Mouse (Mus musculus): ENCODE data around the gene Rfx3.

The Rfx3 gene

DNA sequence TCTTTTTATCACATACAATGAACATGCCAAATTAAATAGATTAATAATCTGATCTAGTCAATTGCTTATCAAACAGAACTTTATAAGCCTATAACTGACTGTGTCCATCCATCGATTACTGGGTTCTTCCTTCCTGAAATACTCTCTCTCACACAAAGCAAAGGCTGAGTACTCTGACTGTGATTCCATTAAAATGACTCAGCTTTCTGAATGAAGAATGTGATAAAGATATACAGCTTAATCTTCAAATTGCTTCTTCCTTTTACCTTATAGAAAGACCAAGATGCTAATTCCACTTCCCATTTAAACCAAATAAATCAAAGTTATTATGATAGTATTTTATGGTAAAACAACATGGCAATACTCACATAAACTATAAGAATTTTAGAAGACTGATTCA lies 105.8 kb downstream of the Rfx3 start:
- no peak for DNase-seq (ENCODE audit: low spot score in 2 of 2)

DNA sequence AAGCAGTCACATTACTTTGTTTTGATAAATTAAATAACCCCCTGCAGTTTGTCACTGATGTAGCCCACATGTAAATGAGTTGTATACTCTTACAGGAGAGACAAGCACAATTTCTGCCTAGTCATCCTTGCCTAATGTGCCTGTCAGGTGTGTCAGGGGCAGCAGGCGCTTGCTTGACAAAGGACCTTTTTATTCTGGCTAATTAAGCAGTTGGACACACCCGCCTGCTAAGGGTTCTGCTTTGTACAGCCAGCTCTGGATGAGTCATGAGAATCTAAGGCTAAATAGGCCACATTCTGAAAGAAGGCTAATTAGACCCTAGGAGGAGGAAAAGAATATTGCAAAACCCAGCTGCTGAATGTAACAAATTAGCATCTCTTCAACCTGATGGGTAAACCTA lies 106.3 kb downstream of the Rfx3 start:
- DNase-seq (ENCODE audit: low spot score in 2 of 2) = no peak

- no peak for DNase-seq (ENCODE audit: low spot score in 2 of 2)
Measured at GRCm38 (mm10) chr19:27904209-27904608, 106.8 kb downstream of the Rfx3 start.

- no peak for DNase-seq (ENCODE audit: low spot score in 2 of 2)
Measured at GRCm38 (mm10) chr19:27902601-27903000, 108.4 kb downstream of the Rfx3 start.

DNA sequence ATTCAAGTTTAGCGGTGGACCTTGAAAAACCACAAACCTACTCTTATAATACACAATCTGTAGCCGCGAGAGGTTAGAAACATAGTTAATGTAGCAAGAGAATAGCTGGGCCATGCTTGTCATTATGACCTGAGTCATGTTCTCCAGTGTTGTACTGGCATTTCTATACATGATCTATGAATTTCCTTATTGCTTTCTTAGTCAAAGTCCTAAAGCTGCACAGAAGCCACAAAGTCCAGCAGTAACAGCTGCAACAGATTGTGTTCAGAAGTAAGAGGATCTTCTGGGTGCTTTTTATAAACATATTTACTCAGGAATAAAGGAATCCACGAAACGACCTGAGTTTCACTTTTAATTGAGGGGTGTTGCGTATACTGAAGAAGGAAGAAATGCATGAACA lies 109.3 kb downstream of the Rfx3 start:
- DNase-seq (ENCODE audit: low spot score in 2 of 2) = no peak

DNA sequence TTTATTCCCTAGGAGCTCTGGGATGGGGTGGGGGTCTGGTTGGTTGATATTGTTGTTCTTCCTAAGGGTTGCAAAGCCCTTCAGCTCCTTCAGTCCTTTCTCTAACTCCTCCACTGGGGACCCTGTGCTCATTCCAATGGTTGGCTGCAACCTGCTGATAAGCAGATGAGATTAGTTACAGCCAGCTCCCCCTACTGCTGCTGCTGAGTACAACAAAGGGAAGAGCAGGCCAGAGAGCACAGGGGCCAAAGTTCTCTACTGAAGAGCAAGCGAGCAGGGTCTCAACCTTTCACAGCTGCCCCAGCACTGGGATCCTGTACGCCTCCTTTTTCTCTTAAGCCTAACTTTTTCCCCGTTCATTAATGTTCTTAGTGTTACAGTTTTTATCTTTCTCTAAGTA lies 126.4 kb downstream of the Rfx3 start:
- DNase-seq (ENCODE audit: low spot score in 2 of 2) = no peak

DNA sequence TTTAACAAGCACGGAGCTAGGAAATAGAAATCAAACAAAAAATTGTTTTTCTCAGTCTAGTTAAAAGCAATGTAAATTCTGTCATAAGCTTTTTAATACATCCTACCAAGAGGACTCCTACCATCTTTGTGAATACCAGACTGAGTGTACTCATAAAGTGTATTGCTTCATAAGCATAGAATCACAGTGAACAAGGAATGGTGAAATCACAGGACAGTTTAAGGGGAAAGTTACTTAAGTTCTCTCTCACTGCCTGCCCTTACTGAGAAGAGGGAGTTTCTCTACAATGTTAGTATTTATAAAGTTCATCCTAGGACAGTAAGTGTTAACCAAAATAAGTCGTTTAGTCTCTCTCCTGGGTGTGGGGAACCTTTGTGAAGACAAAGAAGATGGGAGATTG lies 133.5 kb downstream of the Rfx3 start:
- DNase-seq (ENCODE audit: low spot score in 2 of 2) = no peak

GRCm38 (mm10) chr19:27870794-27871193 lies 140.2 kb downstream of the Rfx3 start:
- DNase-seq (ENCODE audit: low spot score in 2 of 2) = no peak

GRCm38 (mm10) chr19:27859641-27860040 lies 151.3 kb downstream of the Rfx3 start:
- no peak for DNase-seq (ENCODE audit: low spot score in 2 of 2)

DNA sequence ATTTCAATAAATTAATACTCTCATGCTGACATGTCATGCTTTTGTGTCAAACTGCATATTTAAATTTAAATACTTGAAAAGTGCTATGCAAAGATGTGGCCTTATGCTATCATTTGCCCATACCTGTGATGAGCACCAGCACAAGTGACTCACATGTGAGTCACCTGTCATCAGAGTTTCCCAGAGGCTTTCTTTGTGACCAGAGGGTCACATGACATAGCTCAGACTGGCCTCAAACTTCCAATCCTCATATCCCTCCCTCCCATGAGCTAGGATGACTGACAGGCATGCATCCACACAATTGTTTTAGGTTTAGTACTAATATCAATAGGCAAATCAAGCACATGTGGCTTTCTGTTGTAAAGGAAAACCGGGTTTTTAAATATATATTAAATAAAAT lies 162.0 kb downstream of the Rfx3 start:
- no peak for DNase-seq (ENCODE audit: low spot score in 2 of 2)

DNA sequence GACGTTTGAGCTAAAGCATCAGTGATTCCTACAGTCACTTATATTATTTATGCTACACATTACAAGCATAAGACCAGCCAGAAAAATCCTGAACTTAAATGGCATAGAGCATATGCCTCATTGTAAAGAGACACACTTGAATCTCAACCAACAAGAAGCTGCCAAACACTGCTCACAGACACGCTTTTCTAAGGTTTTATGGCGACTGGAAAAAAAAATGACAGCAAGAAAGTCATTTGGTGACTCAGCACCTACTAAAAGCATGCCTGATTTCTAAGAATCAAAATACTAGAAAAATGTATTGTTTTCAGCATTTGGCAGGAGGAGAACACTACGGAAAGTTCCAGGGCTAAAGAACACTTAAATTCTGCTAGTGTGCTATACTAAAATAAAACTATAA lies 163.9 kb downstream of the Rfx3 start:
- DNase-seq (ENCODE audit: low spot score in 2 of 2) = no peak

- DNase-seq (ENCODE audit: low spot score in 2 of 2) = no peak
Measured at GRCm38 (mm10) chr19:27838635-27839034, 172.3 kb downstream of the Rfx3 start.

DNA sequence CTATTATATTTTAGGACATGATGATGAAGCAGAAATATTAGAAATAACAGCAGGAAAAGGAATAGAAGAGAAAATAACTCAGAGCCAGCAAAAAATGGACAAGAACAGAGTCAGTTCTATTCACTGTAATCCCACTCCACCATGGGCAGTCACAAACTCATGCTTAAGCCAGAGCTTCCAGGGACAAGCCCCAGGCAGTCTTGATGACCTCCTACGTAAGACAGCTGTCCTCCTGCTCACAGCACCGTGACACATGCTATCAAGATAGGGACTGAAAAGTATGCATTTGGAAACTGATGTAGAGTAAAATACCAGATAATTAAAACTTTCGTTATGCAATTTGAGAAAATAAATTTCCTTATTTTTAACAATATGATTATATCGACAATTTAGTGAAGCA lies 172.9 kb downstream of the Rfx3 start:
- no peak for DNase-seq (ENCODE audit: low spot score in 2 of 2)

- no peak for DNase-seq (ENCODE audit: low spot score in 2 of 2)
Measured at GRCm38 (mm10) chr19:27832448-27832847, 178.5 kb downstream of the Rfx3 start.

GRCm38 (mm10) chr19:27828316-27828715 lies 182.7 kb downstream of the Rfx3 start:
- no peak for DNase-seq (ENCODE audit: low spot score in 2 of 2)

- DNase-seq (ENCODE audit: low spot score in 2 of 2) = no peak
Measured at GRCm38 (mm10) chr19:27817661-27818060, 193.3 kb downstream of the Rfx3 start.

DNA sequence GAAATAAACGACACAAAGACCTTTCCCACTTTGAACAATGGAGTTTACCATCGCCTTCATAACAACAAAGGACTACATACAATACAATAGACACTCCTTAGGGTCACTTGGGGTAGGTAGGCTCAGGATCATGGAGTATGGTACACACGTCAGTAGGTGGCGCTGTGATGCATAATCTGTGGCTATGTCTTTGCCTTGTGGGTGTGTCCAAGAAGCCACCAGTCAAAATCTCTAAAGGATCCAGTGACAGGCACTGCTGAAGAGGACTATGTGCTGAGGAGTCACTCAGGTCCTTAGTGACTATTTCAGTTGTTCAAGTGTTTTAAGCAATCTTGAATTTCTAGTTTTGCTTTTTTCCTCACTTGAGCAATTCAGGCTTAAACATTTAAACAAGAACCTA lies 230.9 kb downstream of the Rfx3 start:
- DNase-seq (ENCODE audit: low spot score in 2 of 2) = no peak

DNA sequence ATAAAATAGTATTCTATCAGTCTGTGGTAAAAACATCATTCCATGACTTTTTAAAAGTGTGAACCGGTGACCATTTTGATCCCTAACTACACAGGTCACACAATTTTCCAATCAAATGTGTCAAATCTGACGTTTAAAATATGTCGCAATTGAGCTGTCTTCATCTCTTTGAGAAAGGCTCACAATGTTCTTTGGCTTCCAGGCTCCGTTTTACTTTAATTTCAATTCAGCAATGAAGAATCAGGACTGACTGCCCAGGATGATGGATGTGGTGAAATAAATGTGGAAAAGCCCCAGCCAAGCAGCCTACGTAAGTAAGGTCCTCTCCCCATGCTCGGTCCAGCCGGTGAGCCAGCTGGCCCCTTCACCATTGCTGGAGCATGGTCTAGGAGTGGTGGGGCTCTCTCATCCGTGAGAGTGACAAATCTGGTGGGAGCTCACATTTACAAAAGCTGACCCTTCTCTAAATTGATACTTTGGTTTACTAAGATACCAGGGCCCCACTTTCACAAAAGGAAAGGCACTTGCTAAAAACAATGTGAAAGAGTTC lies 240.2 kb downstream of the Rfx3 start:
- no peak for DNase-seq (ENCODE audit: low spot score in 2 of 2)

- DNase-seq (ENCODE audit: low spot score in 2 of 2) = no peak
Measured at GRCm38 (mm10) chr19:27768444-27768843, 242.5 kb downstream of the Rfx3 start.

DNA sequence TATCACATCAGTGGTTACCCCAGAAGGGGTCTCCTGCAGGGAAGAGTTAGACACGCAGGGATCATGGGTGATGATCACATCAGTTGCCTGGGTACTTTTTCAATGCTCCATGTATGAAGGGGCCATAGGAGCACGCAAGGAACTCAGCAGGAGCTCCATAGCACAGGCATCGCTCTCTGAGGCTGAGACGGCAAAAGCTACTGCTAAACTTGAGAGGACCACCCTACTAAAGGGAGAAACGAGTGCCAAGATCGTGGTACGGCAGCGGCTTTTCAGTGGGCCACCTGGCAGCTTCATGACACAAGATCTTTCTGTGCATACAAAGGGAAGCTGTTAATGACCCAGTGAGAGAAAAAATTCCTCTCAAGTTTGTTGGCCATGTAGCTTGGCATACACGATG lies 250.7 kb downstream of the Rfx3 start:
- no peak for DNase-seq (ENCODE audit: low spot score in 2 of 2)

DNA sequence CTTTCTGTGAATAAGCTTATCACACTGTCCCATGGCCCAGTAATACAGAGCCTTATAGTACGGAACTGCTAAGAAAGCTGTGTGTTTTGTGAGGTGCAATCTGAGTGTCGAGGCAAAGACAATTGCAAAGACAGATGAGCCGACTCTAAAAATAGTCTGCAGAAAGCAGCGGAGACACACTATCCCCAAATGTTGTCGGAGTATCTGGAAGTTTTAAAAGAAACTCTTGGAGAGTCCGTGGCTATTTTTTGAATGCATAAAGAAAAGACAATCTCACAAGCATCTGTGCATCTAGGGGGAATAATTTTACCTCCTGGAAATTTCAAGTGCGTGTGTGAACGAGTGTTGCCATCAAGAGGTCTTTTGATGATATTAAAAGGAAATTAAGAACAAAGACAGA lies 251.6 kb downstream of the Rfx3 start:
- DNase-seq (ENCODE audit: low spot score in 2 of 2) = no peak

DNA sequence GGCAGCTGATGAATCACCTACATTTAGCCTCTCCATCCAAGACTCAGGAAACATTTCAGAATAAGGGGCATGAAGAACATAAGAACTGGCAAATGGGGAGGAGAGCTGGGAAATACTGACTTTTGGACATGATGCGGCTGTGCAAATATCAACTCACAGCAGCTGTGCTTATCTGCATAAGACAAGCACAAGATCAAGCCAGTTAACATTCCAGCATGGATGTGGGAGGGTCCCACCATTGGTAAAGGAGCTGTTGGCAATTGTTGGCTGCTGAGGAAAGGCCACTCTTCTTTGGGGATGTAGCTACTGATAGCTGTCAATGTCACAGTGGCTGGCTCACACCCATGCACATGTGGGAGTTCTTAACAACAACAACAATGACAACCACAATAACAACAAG lies 263.7 kb downstream of the Rfx3 start:
- DNase-seq (ENCODE audit: low spot score in 2 of 2) = no peak

DNA sequence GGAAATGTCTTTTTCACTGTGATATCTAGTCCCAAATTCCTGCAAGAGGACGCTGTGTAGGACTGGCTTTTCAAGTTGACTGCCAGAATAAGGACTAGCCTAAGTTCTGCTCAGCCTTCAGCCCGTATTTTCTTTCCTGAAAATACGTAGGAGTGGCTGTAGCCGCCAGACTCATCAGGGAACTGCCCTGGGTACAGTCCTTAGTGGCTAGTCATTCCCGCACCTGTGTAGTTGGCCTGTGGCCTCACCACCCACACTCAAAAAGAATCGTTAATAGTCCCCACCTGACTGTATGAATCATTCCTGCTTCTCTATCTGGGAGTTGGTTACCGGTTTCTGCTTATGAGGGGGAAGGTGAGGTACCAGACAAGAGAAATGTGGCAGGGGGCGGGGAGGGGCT lies 272.1 kb downstream of the Rfx3 start:
- DNase-seq (ENCODE audit: low spot score in 2 of 2) = no peak

DNA sequence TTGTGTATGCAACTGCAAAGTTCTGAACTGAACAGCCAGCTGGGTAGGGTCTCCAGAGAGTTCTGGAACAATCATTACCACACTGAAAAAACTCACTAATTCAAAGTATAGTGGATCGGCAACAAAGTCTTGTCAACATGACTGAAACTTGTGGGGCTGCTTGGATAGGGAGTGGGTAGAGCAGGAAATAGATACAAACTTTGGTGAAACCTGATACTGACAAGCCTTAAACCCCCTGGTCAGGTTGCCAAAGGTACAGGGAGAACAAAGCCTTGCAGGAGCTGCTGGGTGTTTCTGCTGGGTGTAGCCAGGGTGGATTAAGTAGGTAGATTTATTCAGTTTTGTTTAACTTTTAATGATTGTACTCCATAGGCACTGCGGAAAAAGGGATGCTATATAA lies 274.4 kb downstream of the Rfx3 start:
- no peak for DNase-seq (ENCODE audit: low spot score in 2 of 2)

DNA sequence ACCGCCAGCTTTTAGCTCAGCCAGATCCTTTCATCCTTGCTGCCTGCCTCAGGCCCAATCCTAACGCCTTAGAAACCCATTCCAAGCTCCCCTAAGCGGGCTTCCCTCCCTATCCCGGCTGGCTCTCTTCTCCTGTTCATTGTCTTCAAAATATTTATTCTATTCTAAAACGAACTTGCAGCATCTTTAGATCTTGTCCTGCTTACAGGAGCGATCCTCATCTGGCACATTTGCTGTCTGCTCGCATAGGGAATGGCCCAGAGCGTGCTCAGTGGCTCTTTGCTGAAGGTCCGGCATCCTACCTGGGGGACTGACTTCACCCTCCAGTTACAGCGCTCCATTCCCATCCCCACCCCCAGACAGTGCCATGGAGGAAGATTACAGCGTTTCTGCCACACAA lies 292.0 kb downstream of the Rfx3 start:
- DNase-seq (ENCODE audit: low spot score in 2 of 2) = no peak
